Mouse (Mus musculus): ENCODE measurements at regions not wholly inside any gene's neighbourhood (a gene's known extent, or its start where the extent isn't known, plus 50 kb on each side); places are given as distances from the start of the nearest gene placed in this dataset.

GRCm38 (mm10) chr10:99367757-99368156 lies 104.7 kb downstream of the Dusp6 start:
- DNase-seq (ENCODE audit: low read depth, low spot score), result no peak

- no peak for DNase-seq (ENCODE audit: low read depth, low spot score)
These were observed 112.1 kb downstream of the Dusp6 start for GRCm38 (mm10) chr10:99375101-99375500.

- DNase-seq (ENCODE audit: low read depth, low spot score), result no peak
These were observed 113.4 kb downstream of the Dusp6 start for GRCm38 (mm10) chr10:99376430-99376829.

- no peak for DNase-seq (ENCODE audit: low read depth, low spot score)
These were observed 114.5 kb downstream of the Dusp6 start for GRCm38 (mm10) chr10:99377548-99377947.

GRCm38 (mm10) chr10:99379156-99379555 lies 116.1 kb downstream of the Dusp6 start:
- no peak for DNase-seq (ENCODE audit: low read depth, low spot score)

GRCm38 (mm10) chr10:99380170-99380569 lies 117.1 kb downstream of the Dusp6 start:
- DNase-seq (ENCODE audit: low read depth, low spot score), result no peak

- no peak for DNase-seq (ENCODE audit: low read depth, low spot score)
These were observed 120.0 kb downstream of the Dusp6 start for GRCm38 (mm10) chr10:99383028-99383427.

- no peak for DNase-seq (ENCODE audit: low read depth, low spot score)
These were observed 121.3 kb downstream of the Dusp6 start for GRCm38 (mm10) chr10:99384366-99384765.

GRCm38 (mm10) chr10:99384851-99385250 lies 121.8 kb downstream of the Dusp6 start:
- no peak for DNase-seq (ENCODE audit: low read depth, low spot score)

- no peak for DNase-seq (ENCODE audit: low read depth, low spot score)
These were observed 122.8 kb downstream of the Dusp6 start for GRCm38 (mm10) chr10:99385854-99386253.

GRCm38 (mm10) chr10:99388526-99388925 lies 125.5 kb downstream of the Dusp6 start:
- no peak for DNase-seq (ENCODE audit: low read depth, low spot score)

GRCm38 (mm10) chr10:99388986-99389385 lies 126.0 kb downstream of the Dusp6 start:
- DNase-seq (ENCODE audit: low read depth, low spot score), result no peak

- DNase-seq (ENCODE audit: low read depth, low spot score), result no peak
These were observed 127.7 kb downstream of the Dusp6 start for GRCm38 (mm10) chr10:99390609-99391183.

- no peak for DNase-seq (ENCODE audit: low read depth, low spot score)
These were observed 128.7 kb downstream of the Dusp6 start for GRCm38 (mm10) chr10:99391725-99392124.

- DNase-seq (ENCODE audit: low read depth, low spot score), result no peak
These were observed 129.9 kb downstream of the Dusp6 start for GRCm38 (mm10) chr10:99392979-99393378.

- DNase-seq (ENCODE audit: low read depth, low spot score), result no peak
These were observed 130.5 kb downstream of the Dusp6 start for GRCm38 (mm10) chr10:99393523-99393922.

GRCm38 (mm10) chr10:99395411-99395810 lies 132.4 kb downstream of the Dusp6 start:
- no peak for DNase-seq (ENCODE audit: low read depth, low spot score)

- no peak for DNase-seq (ENCODE audit: low read depth, low spot score)
These were observed 133.6 kb downstream of the Dusp6 start for GRCm38 (mm10) chr10:99396630-99397029.

GRCm38 (mm10) chr10:99400076-99400475 lies 137.0 kb downstream of the Dusp6 start:
- DNase-seq (ENCODE audit: low read depth, low spot score), result no peak

- DNase-seq (ENCODE audit: low read depth, low spot score), result no peak
These were observed 143.7 kb downstream of the Dusp6 start for GRCm38 (mm10) chr10:99406764-99407163.

GRCm38 (mm10) chr10:99408786-99409185 lies 145.8 kb downstream of the Dusp6 start:
- DNase-seq (ENCODE audit: low read depth, low spot score), result no peak

GRCm38 (mm10) chr10:99409744-99410143 lies 146.7 kb downstream of the Dusp6 start:
- DNase-seq (ENCODE audit: low read depth, low spot score), result no peak

- no peak for DNase-seq (ENCODE audit: low read depth, low spot score)
These were observed 147.7 kb downstream of the Dusp6 start for GRCm38 (mm10) chr10:99410754-99411153.

- no peak for DNase-seq (ENCODE audit: low read depth, low spot score)
These were observed 150.4 kb downstream of the Dusp6 start for GRCm38 (mm10) chr10:99413455-99413854.
